Mouse (Mus musculus): ENCODE measurements around the gene Gpr153. TPM values are rescaled to one million over a fixed set of nuclear protein-coding genes. Genes with fewer than 3 reads are reported as not detected.

The Gpr153 gene
- polyA plus RNA-seq, 1 experiment = 6.9 TPM

- Histone ChIP-seq H3K27me3 (replicated peaks; ENCODE audit: control insufficient read depth, insufficient read depth, low read length) (no peaks in the 10 kb centered on the region), H3K4me3 (ENCODE audit: insufficient read depth, low read depth, low read length) (no peak overlapping the region), H3K36me3 (ENCODE audit: control insufficient read depth, insufficient read depth, low read length) (no peaks in the 10 kb centered on the region), H3K4me1 (ENCODE audit: control insufficient read depth, insufficient read depth, low read length) (peaks cover 9% of the 10 kb centered on the region), H3K27ac (ENCODE audit: insufficient read depth, low read depth, low read length) (no peak overlapping the region)
- TF ChIP-seq POLR2A (IDR thresholded peaks at IDR 0.05; ENCODE audit: low read depth, low read length) (no peak), CTCF (conservative IDR thresholded peaks at IDR 0.05; ENCODE audit: insufficient read depth, insufficient read length, low read depth, low read length) (no peak)
- 73% methylated on average over 5 of the region's 5 CpGs for WGBS
- DNase-seq = no peak
These were observed 8.2 kb upstream of the Gpr153 start for GRCm38 (mm10) chr4:152265791-152266190.

- Histone ChIP-seq H3K27me3 (replicated peaks; ENCODE audit: control insufficient read depth, insufficient read depth, low read length) (no peaks in the 10 kb centered on the region), H3K4me3 (ENCODE audit: insufficient read depth, low read depth, low read length) (no peak overlapping the region), H3K27ac (ENCODE audit: insufficient read depth, low read depth, low read length) (no peak overlapping the region), H3K36me3 (ENCODE audit: control insufficient read depth, insufficient read depth, low read length) (no peaks in the 10 kb centered on the region), H3K4me1 (ENCODE audit: control insufficient read depth, insufficient read depth, low read length) (peaks cover 9% of the 10 kb centered on the region)
- WGBS = 61% methylated on average over 10 of the region's 10 CpGs
- TF ChIP-seq POLR2A (IDR thresholded peaks at IDR 0.05; ENCODE audit: low read depth, low read length) (no peak), CTCF (conservative IDR thresholded peaks at IDR 0.05; ENCODE audit: insufficient read depth, insufficient read length, low read depth, low read length) (no peak)
- no peak for DNase-seq
These were observed 7.7 kb upstream of the Gpr153 start for GRCm38 (mm10) chr4:152266236-152266895.

- H3K4me3 ChIP-seq (ENCODE audit: insufficient read depth, low read depth, low read length) = no peak overlapping the region
- TF ChIP-seq CTCF (conservative IDR thresholded peaks at IDR 0.05; ENCODE audit: insufficient read depth, insufficient read length, low read depth, low read length) (no peak), POLR2A (IDR thresholded peaks at IDR 0.05; ENCODE audit: low read depth, low read length) (no peak)
- H3K27ac ChIP-seq (ENCODE audit: insufficient read depth, low read depth, low read length) = no peak overlapping the region
- H3K4me1 ChIP-seq (ENCODE audit: control insufficient read depth, insufficient read depth, low read length) = peaks cover 9% of the 10 kb centered on the region
- DNase-seq = no peak
- H3K36me3 ChIP-seq (ENCODE audit: control insufficient read depth, insufficient read depth, low read length) = no peaks in the 10 kb centered on the region
- 73% methylated on average over 13 of the region's 13 CpGs for WGBS
- H3K27me3 ChIP-seq (replicated peaks; ENCODE audit: control insufficient read depth, insufficient read depth, low read length) = no peaks in the 10 kb centered on the region
These were observed 6.2 kb upstream of the Gpr153 start for GRCm38 (mm10) chr4:152267748-152268369.

GRCm38 (mm10) chr4:152269967-152270366 is 4.1 kb upstream of the Gpr153 start:
- no peak overlapping the region for H3K27ac ChIP-seq (ENCODE audit: insufficient read depth, low read depth, low read length)
- no peak overlapping the region for H3K4me3 ChIP-seq (ENCODE audit: insufficient read depth, low read depth, low read length)
- H3K4me1 ChIP-seq (ENCODE audit: control insufficient read depth, insufficient read depth, low read length) = no peaks in the 10 kb centered on the region
- TF ChIP-seq CTCF (conservative IDR thresholded peaks at IDR 0.05; ENCODE audit: insufficient read depth, insufficient read length, low read depth, low read length) (no peak), POLR2A (IDR thresholded peaks at IDR 0.05; ENCODE audit: low read depth, low read length) (no peak)
- no peaks in the 10 kb centered on the region for H3K36me3 ChIP-seq (ENCODE audit: control insufficient read depth, insufficient read depth, low read length)
- H3K27me3 ChIP-seq (replicated peaks; ENCODE audit: control insufficient read depth, insufficient read depth, low read length) = no peaks in the 10 kb centered on the region; the same call in 1 of the 2 replicates
- DNase-seq = no peak
- 89% methylated on average over 13 of the region's 13 CpGs for WGBS

GRCm38 (mm10) chr4:152270599-152270998 is 3.4 kb upstream of the Gpr153 start:
- no peak for DNase-seq
- TF ChIP-seq POLR2A (IDR thresholded peaks at IDR 0.05; ENCODE audit: low read depth, low read length) (no peak), CTCF (conservative IDR thresholded peaks at IDR 0.05; ENCODE audit: insufficient read depth, insufficient read length, low read depth, low read length) (no peak)
- H3K27ac ChIP-seq (ENCODE audit: insufficient read depth, low read depth, low read length) = no peak overlapping the region
- no peaks in the 10 kb centered on the region for H3K4me1 ChIP-seq (ENCODE audit: control insufficient read depth, insufficient read depth, low read length)
- H3K36me3 ChIP-seq (ENCODE audit: control insufficient read depth, insufficient read depth, low read length) = no peaks in the 10 kb centered on the region
- H3K27me3 ChIP-seq (replicated peaks; ENCODE audit: control insufficient read depth, insufficient read depth, low read length) = no peaks in the 10 kb centered on the region; the same call in 1 of the 2 replicates
- WGBS = 78% methylated on average over 9 of the region's 9 CpGs
- H3K4me3 ChIP-seq (ENCODE audit: insufficient read depth, low read depth, low read length) = no peak overlapping the region

- no peak for DNase-seq
- no peak overlapping the region for H3K4me3 ChIP-seq (ENCODE audit: insufficient read depth, low read depth, low read length)
- no peaks in the 10 kb centered on the region for H3K36me3 ChIP-seq (ENCODE audit: control insufficient read depth, insufficient read depth, low read length)
- no peaks in the 10 kb centered on the region; the same call in 1 of the 2 replicates for H3K27me3 ChIP-seq (replicated peaks; ENCODE audit: control insufficient read depth, insufficient read depth, low read length)
- no peaks in the 10 kb centered on the region for H3K4me1 ChIP-seq (ENCODE audit: control insufficient read depth, insufficient read depth, low read length)
- no peak overlapping the region for H3K27ac ChIP-seq (ENCODE audit: insufficient read depth, low read depth, low read length)
- WGBS = 97% methylated on average over 11 of the region's 11 CpGs
- no peak for TF ChIP-seq POLR2A (IDR thresholded peaks at IDR 0.05; ENCODE audit: low read depth, low read length)
- TF ChIP-seq CTCF (conservative IDR thresholded peaks at IDR 0.05; ENCODE audit: insufficient read depth, insufficient read length, low read depth, low read length) = no peak
These were observed 2.7 kb upstream of the Gpr153 start for GRCm38 (mm10) chr4:152271334-152271733.

- WGBS = 86% methylated on average over 7 of the region's 7 CpGs
- TF ChIP-seq POLR2A (IDR thresholded peaks at IDR 0.05; ENCODE audit: low read depth, low read length) (no peak), CTCF (conservative IDR thresholded peaks at IDR 0.05; ENCODE audit: insufficient read depth, insufficient read length, low read depth, low read length) (no peak)
- Histone ChIP-seq H3K4me1 (ENCODE audit: control insufficient read depth, insufficient read depth, low read length) (no peaks in the 10 kb centered on the region), H3K27ac (ENCODE audit: insufficient read depth, low read depth, low read length) (no peak overlapping the region), H3K27me3 (replicated peaks; ENCODE audit: control insufficient read depth, insufficient read depth, low read length) (no peaks in the 10 kb centered on the region; the same call in 1 of the 2 replicates), H3K36me3 (ENCODE audit: control insufficient read depth, insufficient read depth, low read length) (no peaks in the 10 kb centered on the region), H3K4me3 (ENCODE audit: insufficient read depth, low read depth, low read length) (no peak overlapping the region)
- DNase-seq = no peak
These were observed 2.0 kb upstream of the Gpr153 start for GRCm38 (mm10) chr4:152272006-152272405.
